Mouse (Mus musculus): ENCODE results near the gene Upk2.

DNA sequence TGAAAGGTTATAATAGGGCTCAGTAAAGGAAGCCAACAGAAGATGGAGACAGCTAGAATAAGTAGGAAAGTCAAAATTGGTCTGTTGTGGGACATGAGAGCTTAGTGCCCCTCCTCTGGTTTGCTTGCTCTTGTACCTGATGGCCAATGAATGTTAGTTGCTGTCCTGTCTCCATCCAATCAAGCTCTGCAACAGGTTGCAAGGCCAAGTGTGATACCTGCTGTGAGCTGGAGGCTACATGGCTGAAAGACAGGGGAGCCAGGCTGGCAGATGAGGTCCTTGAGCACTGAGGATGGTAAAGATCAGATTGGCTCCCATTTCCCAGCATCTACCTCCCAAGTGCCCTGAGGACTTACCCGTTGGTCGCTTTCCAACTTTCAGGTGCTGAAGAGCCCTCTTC lies 42.0 kb downstream of the Upk2 start:
- no peak for TF ChIP-seq GATA1 (IDR thresholded peaks at IDR 0.05; ENCODE audit: low read length)
- no peak for TF ChIP-seq TAL1 (IDR thresholded peaks at IDR 0.05; ENCODE audit: low read length)

Data from erythroblast, embryonic 14.5 days (primary cell).